Mouse (Mus musculus) stomach, postnatal 0 days (tissue): ENCODE measurements around the gene Il18r1. TPM values are rescaled to one million over a fixed set of nuclear protein-coding genes. Genes with fewer than 3 reads are reported as not detected.
A peak's percentile ranks its signal among the peaks of the same experiment; 100 is the strongest.

Experiments used
- ATAC-seq: fragments of 200-750 bp; cut with Nextera tagmentation; 2 replicates; pipeline ENCODE4 v1.8.0; 2017; ENCODE audit not compliant: low FRiP score, low TSS enrichment
- DNase-seq: peaks from one replicate; pipeline ENCODE4 v3.0.0-alpha.2; 2016; ENCODE audit warnings: low spot score
- H3K27ac ChIP-seq: fragments of 300-500 bp; sonication (generic); replicated peaks from 2 replicates; pipeline ENCODE4 v1.5.1; 2014; ENCODE audit warnings: mild to moderate bottlenecking, control low read depth
- H3K27me3 ChIP-seq: fragments of 300-500 bp; sonication (generic); 2 replicates; pipeline ENCODE4 v1.6.1; 2014; ENCODE audit warnings: low read length; ENCODE audit not compliant: control insufficient read depth, insufficient read depth
- H3K36me3 ChIP-seq: fragments of 300-500 bp; sonication (generic); 2 replicates; pipeline ENCODE4 v1.6.1; 2014; ENCODE audit warnings: low read length, mixed read lengths; ENCODE audit not compliant: control insufficient read depth, insufficient read depth
- H3K4me1 ChIP-seq: fragments of 300-500 bp; sonication (generic); replicated peaks from 2 replicates; pipeline ENCODE4 v1.6.1; 2014; ENCODE audit warnings: antibody characterized with exemption; ENCODE audit not compliant: control insufficient read depth, insufficient read depth
- H3K4me2 ChIP-seq: fragments of 300-500 bp; sonication (generic); replicated peaks from 2 replicates; pipeline ENCODE4 v1.6.1; 2014; ENCODE audit warnings: low read depth, mild to moderate bottlenecking, control low read depth, moderate library complexity
- H3K4me3 ChIP-seq: fragments of 300-500 bp; sonication (generic); 2 replicates; pipeline ENCODE4 v1.5.1; 2014; ENCODE audit warnings: low read depth, low read length, control low read depth
- H3K9ac ChIP-seq: fragments of 300-500 bp; sonication (generic); 2 replicates; pipeline ENCODE4 v1.6.1; 2014; ENCODE audit warnings: mild to moderate bottlenecking, low read length, control low read depth, mixed read lengths
- H3K9me3 ChIP-seq: fragments of 300-500 bp; sonication (generic); 2 replicates; pipeline ENCODE4 v1.6.1; 2016; ENCODE audit warnings: low read length; ENCODE audit not compliant: control insufficient read depth
- CTCF ChIP-seq: IDR thresholded peaks from 2 replicates; pipeline ENCODE4 v1.5.1; 2016; ENCODE audit warnings: antibody characterized with exemption, low read depth, mild to moderate bottlenecking, moderate library complexity
- EP300 ChIP-seq: optimal IDR thresholded peaks from 2 replicates; pipeline ENCODE3; 2016; ENCODE audit warnings: antibody characterized with exemption
- WGBS: fragments of 180-500 bp; shearing (Covaris S2); extraction: QIAGEN DNeasy Blood & Tissue Kit; methylation state at CpG from one replicate; pipeline ENCODE4 v1.1.7; 2014; 5-methylcytosine and 5-hydroxymethylcytosine counted together
- polyA plus RNA-seq: library from polyadenylated mRNA; unstranded; fragments of >200 nt; fragmentation: Nextera tagmentation; extraction: Ambion mirVana; gene quantifications from 2 replicates; pipeline ENCODE4 v1.2.1, GENCODE M21; 2015

Il18r1 gene
- polyA plus RNA-seq, 1 experiment from 2014 or later: 3.4 TPM

DNA sequence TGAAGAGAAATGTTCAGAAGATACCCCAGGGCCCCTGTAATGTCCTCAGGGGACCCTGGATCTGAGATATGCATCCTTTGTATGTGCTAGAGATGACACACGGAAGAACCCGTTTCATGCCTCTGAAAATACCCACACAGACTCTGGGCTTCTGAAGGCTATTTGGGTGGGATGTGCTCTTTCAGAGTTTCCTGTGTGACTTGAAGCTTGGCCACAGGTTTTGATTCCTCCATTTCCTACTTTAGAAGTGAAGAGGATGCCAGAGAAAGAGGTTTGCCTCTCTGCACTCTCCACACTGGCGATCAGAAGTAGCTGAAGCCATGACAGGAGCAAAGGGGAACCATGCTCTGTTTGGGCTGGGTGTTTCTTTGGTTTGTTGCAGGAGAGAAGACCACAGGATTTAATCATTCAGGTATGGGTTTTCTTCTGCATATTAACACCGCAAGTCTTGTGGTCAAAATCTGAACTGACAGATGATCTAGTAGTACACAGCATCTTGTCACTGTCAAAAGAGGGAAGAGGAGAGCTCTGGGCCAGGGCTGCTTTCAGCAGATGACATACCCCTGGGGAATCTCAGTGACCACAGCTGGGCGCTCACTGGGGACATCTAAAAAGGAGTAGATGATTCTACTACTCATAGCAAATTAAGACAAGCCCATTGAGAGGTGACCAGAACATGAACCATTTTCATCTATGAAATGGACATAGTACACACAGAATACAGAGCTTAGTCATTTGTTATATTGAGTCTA, 58.8 kb downstream of the Il18r1 start:
- H3K4me3 ChIP-seq: no peak overlapping the region
- no peaks in the 10 kb centered on the region for H3K9me3 ChIP-seq
- no peak for DNase-seq
- no peaks in the 10 kb centered on the region for H3K27me3 ChIP-seq
- H3K27ac ChIP-seq: no peak overlapping the region
- 84% methylated on average over 5 of the region's 5 CpGs for WGBS
- TF ChIP-seq CTCF (no peak), EP300 (no peak)
- H3K4me1 ChIP-seq: no peaks in the 10 kb centered on the region
- no peak for ATAC-seq
- no peak overlapping the region for H3K9ac ChIP-seq
- no peak overlapping the region for H3K4me2 ChIP-seq
- no peaks in the 10 kb centered on the region for H3K36me3 ChIP-seq

DNA sequence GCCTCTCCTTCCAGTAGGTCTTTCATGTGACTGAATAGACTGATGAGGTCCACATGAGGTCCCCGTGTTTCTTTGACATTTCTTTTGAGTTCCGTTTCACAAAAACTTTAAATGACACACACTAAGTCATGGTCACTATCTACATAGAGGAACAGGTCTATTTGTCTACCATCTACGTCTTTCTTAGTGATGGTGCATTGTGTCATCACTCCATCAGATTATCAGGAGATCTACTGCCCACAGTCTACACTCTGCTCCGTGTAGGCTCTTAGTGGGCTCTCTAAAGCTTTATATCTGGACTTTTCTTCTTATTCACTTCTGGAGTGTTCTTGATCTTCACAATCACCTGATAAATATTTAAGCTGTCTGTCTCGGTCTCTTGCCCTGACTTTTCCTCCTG, 63.9 kb downstream of the Il18r1 start:
- WGBS: 87% methylated on average over 5 of the region's 5 CpGs
- Histone ChIP-seq H3K4me3 (no peak overlapping the region), H3K36me3 (no peaks in the 10 kb centered on the region), H3K4me2 (no peak overlapping the region), H3K27me3 (no peaks in the 10 kb centered on the region), H3K4me1 (no peaks in the 10 kb centered on the region), H3K27ac (no peak overlapping the region), H3K9ac (no peak overlapping the region), H3K9me3 (no peaks in the 10 kb centered on the region)
- DNase-seq (no peak), ATAC-seq (no peak)
- TF ChIP-seq EP300 (no peak), CTCF (no peak)

DNA sequence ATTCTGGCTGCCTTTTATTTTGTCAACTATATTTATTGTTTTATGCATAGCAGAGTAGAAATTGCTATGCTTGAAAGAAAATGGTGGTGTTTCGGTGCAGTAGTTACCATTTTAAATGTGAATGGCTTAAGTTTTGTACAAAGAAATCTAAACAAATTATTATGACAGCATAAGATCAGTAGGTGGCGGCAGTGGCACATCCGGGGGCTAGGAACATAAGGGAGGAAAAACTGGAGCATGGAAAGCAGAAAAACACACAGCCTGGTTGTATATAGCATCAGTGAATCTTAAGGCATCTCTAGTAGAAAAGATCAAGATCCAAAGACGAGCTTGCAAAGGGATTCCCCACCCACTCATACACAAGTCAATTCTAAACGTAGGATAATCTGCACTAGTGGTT, 72.2 kb downstream of the Il18r1 start:
- Histone ChIP-seq H3K9me3 (no peaks in the 10 kb centered on the region), H3K4me3 (no peak overlapping the region), H3K4me2 (no peak overlapping the region), H3K9ac (no peak overlapping the region), H3K4me1 (no peaks in the 10 kb centered on the region), H3K27me3 (no peaks in the 10 kb centered on the region), H3K27ac (no peak overlapping the region), H3K36me3 (no peaks in the 10 kb centered on the region)
- DNase-seq: peak; percentile 35
- ATAC-seq: no peak
- TF ChIP-seq EP300 (no peak), CTCF (peak; percentile 71)
- 76% methylated on average over 5 of the region's 5 CpGs for WGBS

DNA sequence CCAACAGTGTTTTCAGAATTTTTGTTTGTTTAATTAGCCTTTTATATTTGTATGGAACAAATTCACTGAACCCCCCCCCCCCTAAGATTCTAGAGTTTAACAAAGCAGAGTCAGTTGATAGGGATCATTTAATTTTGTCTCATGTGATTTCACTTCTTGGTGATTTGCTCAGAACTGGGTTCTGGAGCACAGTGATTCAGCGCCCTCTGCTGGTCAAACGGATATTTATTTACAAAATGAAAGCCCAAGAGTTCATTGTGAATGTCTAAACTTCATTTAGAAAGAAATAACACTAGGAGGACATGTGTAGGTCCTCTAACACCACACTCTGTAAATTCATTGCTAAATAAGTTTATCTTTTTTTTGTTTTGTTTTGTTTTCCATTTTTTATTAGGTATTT, 79.3 kb downstream of the Il18r1 start:
- Histone ChIP-seq H3K36me3 (no peaks in the 10 kb centered on the region), H3K9ac (no peak overlapping the region), H3K4me2 (no peak overlapping the region), H3K9me3 (no peaks in the 10 kb centered on the region), H3K4me3 (no peak overlapping the region), H3K27me3 (no peaks in the 10 kb centered on the region), H3K4me1 (no peaks in the 10 kb centered on the region), H3K27ac (no peak overlapping the region)
- ATAC-seq (no peak), DNase-seq (peak; percentile 52)
- no peak for TF ChIP-seq EP300
- peak; percentile 86 for TF ChIP-seq CTCF
- WGBS: 0% methylated on average over 2 of the region's 2 CpGs

DNA sequence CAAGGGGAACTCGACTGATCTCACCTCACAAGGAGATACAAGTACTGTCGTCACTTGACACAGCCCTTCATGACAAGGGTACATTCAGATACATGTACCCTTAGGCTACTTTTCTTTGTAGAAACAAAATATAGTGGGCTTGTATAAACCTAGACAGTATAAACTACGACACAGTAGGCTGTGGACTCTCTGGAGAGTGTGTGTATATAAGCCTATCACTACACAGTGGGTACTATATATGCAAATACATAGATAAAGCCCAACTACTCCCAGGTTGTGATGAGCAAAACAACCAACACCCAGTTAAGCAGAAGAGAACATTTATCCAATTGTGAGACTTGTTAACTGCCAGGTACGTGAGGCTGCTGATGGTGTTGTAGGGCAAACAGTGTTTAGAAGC, 81.3 kb downstream of the Il18r1 start:
- DNase-seq (no peak), ATAC-seq (no peak)
- no peak for TF ChIP-seq CTCF
- H3K36me3 ChIP-seq: no peaks in the 10 kb centered on the region
- 77% methylated on average over 4 of the region's 4 CpGs for whole genome bisulfite sequencing
- no peaks in the 10 kb centered on the region for H3K27me3 ChIP-seq
- H3K9ac ChIP-seq: no peak overlapping the region
- H3K4me2 ChIP-seq: no peak overlapping the region
- no peaks in the 10 kb centered on the region for H3K9me3 ChIP-seq
- H3K4me3 ChIP-seq: no peak overlapping the region
- H3K4me1 ChIP-seq: no peaks in the 10 kb centered on the region
- no peak overlapping the region for H3K27ac ChIP-seq

DNA sequence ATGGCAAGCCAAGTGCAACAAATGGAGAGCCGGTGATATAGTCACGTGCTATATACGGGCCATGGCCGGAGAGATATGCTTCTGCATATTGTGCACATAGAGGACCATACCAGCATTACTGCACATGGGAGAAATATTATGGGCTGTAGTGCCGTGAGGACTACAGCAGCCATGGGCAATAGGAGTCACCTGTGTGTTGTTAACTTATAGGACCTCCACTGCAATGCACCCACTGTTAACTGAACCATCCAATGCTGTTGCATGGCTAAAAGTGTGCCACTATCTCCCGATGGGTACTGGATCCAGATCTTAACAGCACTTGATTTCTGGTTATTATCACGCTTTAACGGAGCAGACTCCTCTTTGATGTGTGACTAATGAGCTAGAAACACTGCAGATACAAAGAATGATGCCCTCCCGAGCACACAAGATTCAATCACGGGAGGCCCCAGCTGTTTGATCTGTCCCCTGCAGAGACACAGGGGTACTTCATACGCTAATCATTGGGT, 81.8 kb downstream of the Il18r1 start:
- no peak overlapping the region for H3K27ac ChIP-seq
- H3K9me3 ChIP-seq: no peaks in the 10 kb centered on the region
- DNase-seq: no peak
- H3K27me3 ChIP-seq: no peaks in the 10 kb centered on the region
- H3K4me1 ChIP-seq: no peaks in the 10 kb centered on the region
- TF ChIP-seq CTCF: no peak
- TF ChIP-seq EP300: no peak
- WGBS: 75% methylated on average over 11 of the region's 11 CpGs
- no peak overlapping the region for H3K9ac ChIP-seq
- H3K4me3 ChIP-seq: no peak overlapping the region
- no peak overlapping the region for H3K4me2 ChIP-seq
- H3K36me3 ChIP-seq: no peaks in the 10 kb centered on the region
- ATAC-seq: no peak
